Mouse (Mus musculus) heart, embryonic 12.5 days (tissue): Measurements from ENCODE around the gene Frmd8. TPM values are rescaled to one million over a fixed set of nuclear protein-coding genes. Genes with fewer than 3 reads are reported as not detected.

Experiments used
- ATAC-seq: fragments of 200-750 bp; cut with Nextera tagmentation; 2 replicates; pipeline ENCODE4 v1.8.0; 2017; ENCODE audit warnings: moderate TSS enrichment, moderate library complexity; ENCODE audit not compliant: insufficient number of reproducible peaks, low FRiP score
- H3K27ac ChIP-seq: fragments of 300-500 bp; sonication (generic); 2 replicates; pipeline ENCODE4 v1.5.1; 2016; ENCODE audit warnings: mild to moderate bottlenecking, moderate library complexity; ENCODE audit not compliant: poor library complexity, severe bottlenecking
- H3K27me3 ChIP-seq: fragments of 300-500 bp; sonication (generic); replicated peaks from 2 replicates; pipeline ENCODE4 v1.6.1; 2016; ENCODE audit warnings: mild to moderate bottlenecking, moderate library complexity
- H3K36me3 ChIP-seq: fragments of 300-500 bp; sonication (generic); 2 replicates; pipeline ENCODE4 v1.6.1; 2016; ENCODE audit warnings: mild to moderate bottlenecking, moderate library complexity
- H3K4me1 ChIP-seq: fragments of 300-500 bp; sonication (generic); replicated peaks from 2 replicates; pipeline ENCODE4 v1.6.1; 2016; ENCODE audit warnings: mild to moderate bottlenecking
- H3K4me2 ChIP-seq: fragments of 300-500 bp; sonication (generic); 2 replicates; pipeline ENCODE4 v1.6.1; 2016; ENCODE audit warnings: mild to moderate bottlenecking, moderate library complexity
- H3K4me3 ChIP-seq: fragments of 300-500 bp; sonication (generic); 2 replicates; pipeline ENCODE4 v1.5.1; 2016; ENCODE audit warnings: mild to moderate bottlenecking
- H3K9ac ChIP-seq: fragments of 300-500 bp; sonication (generic); 2 replicates; pipeline ENCODE4 v1.6.1; 2016; ENCODE audit warnings: mild to moderate bottlenecking, moderate library complexity
- H3K9me3 ChIP-seq: fragments of 300-500 bp; sonication (generic); replicated peaks from 2 replicates; pipeline ENCODE4 v1.6.1; 2016; ENCODE audit warnings: mild to moderate bottlenecking, moderate library complexity
- WGBS: fragments of 180-500 bp; shearing (Covaris S2); methylation state at CpG from one replicate; pipeline ENCODE4 v1.1.7; 2016; 5-methylcytosine and 5-hydroxymethylcytosine counted together
- polyA plus RNA-seq: library from polyadenylated mRNA; unstranded; fragments of >200 nt; fragmentation: Nextera tagmentation; extraction: Ambion mirVana; gene quantifications from 2 replicates; pipeline ENCODE4 v1.2.1, GENCODE M21; 2016

Gene Frmd8
- polyA plus RNA-seq, 1 experiment from 2014 or later: 33.7 TPM

DNA sequence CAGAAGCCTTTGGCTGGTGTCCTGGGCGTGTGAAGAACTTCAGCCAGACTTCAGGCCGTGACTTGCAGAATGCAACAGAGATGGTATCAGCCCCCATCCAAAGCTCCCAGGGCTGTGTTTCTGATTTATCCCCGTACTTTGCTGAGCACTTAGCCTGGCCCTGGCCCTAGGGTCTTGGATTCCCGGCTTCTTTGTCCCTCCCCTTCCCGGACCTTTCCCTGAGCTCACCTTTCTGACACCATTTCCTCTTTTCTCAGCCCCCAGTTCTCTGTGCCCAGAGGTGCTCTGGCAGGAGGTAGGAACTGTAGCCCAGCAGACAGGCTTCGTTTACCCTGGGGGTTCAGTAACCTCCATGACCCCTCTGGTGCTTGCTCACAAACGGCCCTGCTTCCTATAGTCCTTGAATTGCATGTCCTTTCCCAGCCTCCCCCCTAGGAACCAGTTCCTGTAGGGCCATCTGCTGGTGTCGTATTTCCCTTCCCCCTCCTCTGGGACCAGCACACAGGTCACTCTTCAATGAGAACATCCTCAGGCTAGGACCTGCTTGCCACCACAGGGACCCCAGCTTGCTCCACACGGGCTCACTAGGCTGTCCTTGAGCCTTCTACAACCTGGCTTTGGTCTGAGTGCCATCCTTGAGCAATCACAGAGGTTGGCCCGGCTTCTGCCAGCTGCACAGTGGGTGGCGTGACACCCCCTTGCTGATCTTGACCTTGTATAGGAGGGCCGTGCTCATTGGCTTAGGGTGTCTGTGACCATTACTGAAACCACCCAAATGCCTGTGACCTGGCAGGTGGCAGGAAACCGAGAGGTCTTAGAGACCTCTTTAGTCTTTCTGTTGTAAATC lies 26.0 kb downstream of the Frmd8 start:
- peak overlapping the region; percentile 77 for H3K4me2 ChIP-seq
- peak overlapping the region; percentile 100 for H3K27ac ChIP-seq
- peaks cover 86% of the 10 kb centered on the region for H3K4me1 ChIP-seq
- peak overlapping the region; percentile 76 for H3K9ac ChIP-seq
- peak overlapping the region; percentile 15; the same call in 1 of the 2 replicates for H3K4me3 ChIP-seq
- ATAC-seq: no peak
- peaks cover 29% of the 10 kb centered on the region for H3K36me3 ChIP-seq
- WGBS: 34% methylated on average over 13 of the region's 13 CpGs
- no peaks in the 10 kb centered on the region for H3K9me3 ChIP-seq
- H3K27me3 ChIP-seq: no peaks in the 10 kb centered on the region

DNA sequence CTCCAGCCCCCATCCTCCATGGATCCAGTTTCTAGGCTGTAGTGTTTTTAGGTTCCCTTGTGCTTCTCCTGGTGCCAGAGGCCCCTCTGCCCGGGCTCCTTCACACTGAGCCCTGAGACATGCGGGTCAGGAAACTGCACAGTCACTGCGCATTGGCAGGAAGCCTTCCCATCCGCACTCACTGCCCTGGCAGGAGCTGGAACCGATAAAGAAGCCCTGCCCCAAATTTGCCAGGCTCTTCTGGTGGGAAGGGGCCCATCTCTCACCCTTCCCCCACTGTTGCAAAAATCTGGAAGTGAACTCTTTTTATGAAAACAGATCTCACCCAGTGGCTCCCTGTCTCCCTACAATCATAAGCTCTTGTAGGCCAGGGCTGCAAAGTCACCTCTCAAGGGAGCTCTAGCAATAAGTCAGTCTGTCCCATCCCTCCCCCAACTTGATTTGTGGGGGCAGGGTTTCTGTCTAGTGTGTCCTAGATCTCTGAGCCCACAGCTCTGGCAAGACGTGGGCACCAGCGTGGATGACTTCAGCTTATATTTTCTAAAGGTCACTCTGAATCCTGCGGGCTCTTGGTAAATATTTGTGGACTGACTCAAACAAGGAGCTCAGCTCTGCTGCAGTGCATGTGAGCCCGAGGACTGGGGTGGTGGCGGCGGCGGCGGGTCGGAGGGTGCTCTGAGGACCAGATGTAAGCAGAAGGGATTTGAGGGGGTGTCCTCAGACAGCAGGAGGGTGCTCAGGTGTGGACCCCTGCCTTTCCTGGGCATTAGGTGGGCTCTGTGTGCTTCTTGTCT lies 26.8 kb downstream of the Frmd8 start:
- peak overlapping the region; percentile 77 for H3K4me2 ChIP-seq
- peaks cover 94% of the 10 kb centered on the region for H3K4me1 ChIP-seq
- peak overlapping the region; percentile 4; the same call in 1 of the 2 replicates for H3K4me3 ChIP-seq
- no peaks in the 10 kb centered on the region for H3K9me3 ChIP-seq
- no peaks in the 10 kb centered on the region for H3K27me3 ChIP-seq
- ATAC-seq: peak; percentile 33; the same call in 1 of the 2 replicates
- peak overlapping the region; percentile 100 for H3K27ac ChIP-seq
- 39% methylated on average over 14 of the region's 14 CpGs for WGBS
- H3K36me3 ChIP-seq: peaks cover 24% of the 10 kb centered on the region
- H3K9ac ChIP-seq: peak overlapping the region; percentile 76

DNA sequence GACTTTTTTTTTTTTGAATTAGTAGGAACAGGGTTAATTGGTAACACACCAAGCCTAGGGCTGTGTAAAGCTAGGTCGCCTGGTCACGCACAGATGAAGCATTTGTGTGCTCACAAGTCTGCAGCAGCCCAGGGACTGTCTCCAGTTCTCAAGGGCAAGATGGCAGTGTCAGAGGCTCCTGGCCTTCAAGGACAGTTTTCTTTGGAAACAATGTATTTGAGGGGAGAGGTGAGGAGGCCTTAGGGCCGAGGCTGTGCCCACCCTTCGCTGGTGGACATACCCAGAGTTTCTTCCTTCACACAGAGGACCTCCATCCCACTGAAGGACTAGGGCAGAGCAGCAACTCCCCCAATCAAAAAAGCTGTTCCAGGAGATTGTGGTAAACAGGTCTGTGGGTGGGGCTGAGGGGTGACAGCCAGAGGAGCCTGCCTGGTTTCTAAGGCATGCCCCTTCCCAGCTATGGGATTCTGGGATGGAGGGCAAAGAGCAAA lies 27.7 kb downstream of the Frmd8 start:
- WGBS: 65% methylated on average over 4 of the region's 4 CpGs
- H3K9ac ChIP-seq: peak overlapping the region; percentile 76
- H3K4me3 ChIP-seq: peak overlapping the region; percentile 40; the same call in 1 of the 2 replicates
- H3K27me3 ChIP-seq: no peaks in the 10 kb centered on the region
- peaks cover 94% of the 10 kb centered on the region for H3K4me1 ChIP-seq
- H3K4me2 ChIP-seq: peak overlapping the region; percentile 77
- H3K36me3 ChIP-seq: peaks cover 15% of the 10 kb centered on the region
- H3K27ac ChIP-seq: peak overlapping the region; percentile 100
- no peaks in the 10 kb centered on the region for H3K9me3 ChIP-seq
- no peak for ATAC-seq

DNA sequence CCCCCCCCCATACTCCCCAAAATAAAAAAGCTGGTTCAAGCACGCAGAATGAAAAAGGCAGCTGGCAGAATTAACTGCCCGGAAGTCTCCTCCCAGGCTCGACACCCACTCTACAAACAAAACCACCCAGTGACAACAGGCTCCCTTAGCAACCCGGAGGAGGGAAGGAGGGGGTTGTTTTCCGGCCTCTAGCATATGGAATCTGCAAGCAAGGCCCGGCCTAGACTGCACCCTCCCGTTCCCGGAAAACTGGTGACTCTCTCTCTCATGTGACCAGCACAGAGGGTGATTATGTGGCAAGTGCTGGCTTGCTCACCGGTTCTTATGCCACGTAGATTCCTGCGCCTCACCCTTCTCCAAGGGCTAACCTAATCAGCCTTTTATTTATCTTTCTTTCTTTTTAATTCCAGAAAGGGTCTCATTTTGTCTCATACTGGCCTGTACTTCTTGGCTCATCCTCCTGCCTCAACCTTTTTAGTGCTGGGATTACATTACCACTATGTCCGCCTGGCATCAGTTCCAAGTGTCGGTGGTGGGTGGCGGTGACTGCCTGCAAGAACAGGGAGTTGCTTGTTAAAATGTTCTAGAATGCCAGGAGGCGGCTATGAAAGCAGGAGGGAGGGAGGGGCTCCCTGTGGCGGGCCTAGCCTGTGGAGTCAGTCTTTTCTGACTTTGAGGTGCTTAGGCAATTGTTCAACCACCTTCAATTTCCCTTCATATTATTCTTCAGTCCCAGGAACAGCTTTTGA lies 28.3 kb downstream of the Frmd8 start:
- peak overlapping the region; percentile 40 for H3K4me3 ChIP-seq
- peak; percentile 77 for ATAC-seq

DNA sequence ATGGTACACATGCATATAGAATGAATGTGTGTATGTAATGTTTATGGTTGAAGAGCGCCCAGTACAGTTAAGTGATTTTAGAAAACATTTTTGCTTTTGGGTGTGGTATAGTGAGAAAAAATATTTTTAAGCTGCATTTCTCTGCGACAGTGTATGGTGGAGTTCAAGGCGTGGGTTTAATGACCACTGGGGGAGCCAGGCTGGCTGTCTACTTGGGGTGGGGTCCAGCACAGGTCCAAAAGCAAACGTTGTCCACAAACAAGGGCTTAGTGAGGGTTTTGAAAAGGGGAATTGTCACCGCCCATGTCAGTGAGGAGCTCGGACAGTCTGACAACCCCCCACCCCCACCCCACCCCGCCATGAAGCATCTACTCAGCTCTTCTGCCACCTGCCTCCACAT lies 28.9 kb downstream of the Frmd8 start:
- peak; percentile 5 for ATAC-seq
- Histone ChIP-seq H3K36me3 (peaks cover 3% of the 10 kb centered on the region; the same call in 1 of the 2 replicates), H3K4me3 (peak overlapping the region; percentile 40), H3K4me2 (peak overlapping the region; percentile 77), H3K9ac (peak overlapping the region; percentile 76), H3K27me3 (no peaks in the 10 kb centered on the region), H3K4me1 (peaks cover 91% of the 10 kb centered on the region), H3K27ac (peak overlapping the region; percentile 100), H3K9me3 (no peaks in the 10 kb centered on the region)
- 1% methylated on average over 7 of the region's 7 CpGs for WGBS

More for the DNA sequence above, 28.3 kb downstream of the Frmd8 start:
- peak overlapping the region; percentile 100 for H3K27ac ChIP-seq
- H3K4me2 ChIP-seq: peak overlapping the region; percentile 77
- H3K9ac ChIP-seq: peak overlapping the region; percentile 76
- H3K27me3 ChIP-seq: no peaks in the 10 kb centered on the region
- H3K4me1 ChIP-seq: peaks cover 92% of the 10 kb centered on the region
- no peaks in the 10 kb centered on the region for H3K9me3 ChIP-seq
- peaks cover 9% of the 10 kb centered on the region for H3K36me3 ChIP-seq
- 7% methylated on average over 16 of the region's 16 CpGs for WGBS

DNA sequence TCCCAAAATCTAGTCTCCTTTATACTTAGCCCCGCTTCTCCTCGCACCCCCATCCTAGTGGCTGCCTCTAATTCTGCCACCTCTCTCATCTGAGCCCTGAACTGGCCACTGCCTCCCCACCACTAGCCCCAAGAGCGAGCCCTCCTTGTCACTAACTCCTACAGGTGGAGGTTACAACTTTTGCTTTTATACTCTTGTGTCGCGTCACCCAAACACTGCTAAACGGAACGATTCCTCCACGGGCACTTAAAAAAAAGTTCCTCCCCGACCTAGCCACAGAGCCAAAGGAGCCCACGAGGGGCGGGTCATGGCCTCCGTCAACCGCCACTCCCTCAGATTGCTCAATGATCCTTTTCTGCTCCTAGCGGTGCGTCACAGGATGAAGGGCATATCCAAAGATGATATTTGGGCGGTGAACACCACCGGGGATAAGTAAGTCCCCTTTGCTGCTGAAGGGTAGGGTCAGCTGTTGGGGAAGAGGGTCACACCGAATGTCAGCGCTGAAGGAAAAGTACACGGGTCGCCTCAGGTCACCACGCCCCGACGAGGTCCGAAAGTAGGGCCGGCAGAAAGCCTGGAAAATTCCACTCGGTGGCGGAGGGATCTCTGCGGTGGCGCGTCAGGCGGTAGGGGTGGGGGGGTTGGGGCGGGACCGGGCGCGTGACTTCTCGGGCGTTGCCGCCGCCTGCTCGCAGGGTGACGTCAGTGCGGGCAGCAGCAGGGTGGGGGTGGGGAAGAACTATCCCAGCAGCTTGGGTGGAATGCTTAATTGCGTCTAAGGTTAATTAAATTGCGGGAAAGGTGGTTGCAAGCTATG lies 29.5 kb downstream of the Frmd8 start:
- WGBS: 4% methylated on average over 45 of the region's 45 CpGs
- H3K4me3 ChIP-seq: peak overlapping the region; percentile 40
- H3K36me3 ChIP-seq: no peaks in the 10 kb centered on the region
- H3K27ac ChIP-seq: peak overlapping the region; percentile 100
- H3K9me3 ChIP-seq: no peaks in the 10 kb centered on the region
- peaks cover 90% of the 10 kb centered on the region for H3K4me1 ChIP-seq
- peak; percentile 74 for ATAC-seq
- H3K9ac ChIP-seq: peak overlapping the region; percentile 58
- peak overlapping the region; percentile 77 for H3K4me2 ChIP-seq
- no peaks in the 10 kb centered on the region for H3K27me3 ChIP-seq

DNA sequence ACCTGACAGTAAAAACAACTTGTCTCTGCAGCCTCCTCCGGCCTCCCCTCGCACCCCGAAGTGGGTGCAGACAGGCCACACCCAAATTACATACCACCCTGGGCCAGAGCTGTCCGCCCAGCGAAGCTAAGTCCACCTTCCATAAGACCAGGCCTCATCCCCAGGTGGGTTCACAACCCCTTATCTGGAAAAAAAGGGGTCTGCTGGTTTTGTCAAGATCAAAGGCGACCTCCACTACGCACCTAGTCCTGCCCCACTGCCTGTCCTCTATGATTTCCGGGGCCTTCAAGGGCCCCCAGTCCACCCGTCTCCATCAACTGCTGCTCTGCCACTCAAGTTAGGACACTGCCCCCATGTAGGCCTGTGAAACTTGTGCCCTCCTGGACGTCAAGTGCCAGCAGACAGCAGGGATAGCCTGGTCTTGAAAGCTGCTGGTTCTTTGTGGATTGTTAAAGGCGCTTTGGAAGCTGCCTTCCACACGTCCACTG lies 30.2 kb downstream of the Frmd8 start:
- no peak for ATAC-seq
- Histone ChIP-seq H3K9me3 (no peaks in the 10 kb centered on the region), H3K4me2 (peak overlapping the region; percentile 77), H3K36me3 (no peaks in the 10 kb centered on the region), H3K27me3 (no peaks in the 10 kb centered on the region), H3K9ac (peak overlapping the region; percentile 58), H3K27ac (peak overlapping the region; percentile 100), H3K4me3 (peak overlapping the region; percentile 40), H3K4me1 (peaks cover 87% of the 10 kb centered on the region)
- 56% methylated on average over 12 of the region's 12 CpGs for WGBS

DNA sequence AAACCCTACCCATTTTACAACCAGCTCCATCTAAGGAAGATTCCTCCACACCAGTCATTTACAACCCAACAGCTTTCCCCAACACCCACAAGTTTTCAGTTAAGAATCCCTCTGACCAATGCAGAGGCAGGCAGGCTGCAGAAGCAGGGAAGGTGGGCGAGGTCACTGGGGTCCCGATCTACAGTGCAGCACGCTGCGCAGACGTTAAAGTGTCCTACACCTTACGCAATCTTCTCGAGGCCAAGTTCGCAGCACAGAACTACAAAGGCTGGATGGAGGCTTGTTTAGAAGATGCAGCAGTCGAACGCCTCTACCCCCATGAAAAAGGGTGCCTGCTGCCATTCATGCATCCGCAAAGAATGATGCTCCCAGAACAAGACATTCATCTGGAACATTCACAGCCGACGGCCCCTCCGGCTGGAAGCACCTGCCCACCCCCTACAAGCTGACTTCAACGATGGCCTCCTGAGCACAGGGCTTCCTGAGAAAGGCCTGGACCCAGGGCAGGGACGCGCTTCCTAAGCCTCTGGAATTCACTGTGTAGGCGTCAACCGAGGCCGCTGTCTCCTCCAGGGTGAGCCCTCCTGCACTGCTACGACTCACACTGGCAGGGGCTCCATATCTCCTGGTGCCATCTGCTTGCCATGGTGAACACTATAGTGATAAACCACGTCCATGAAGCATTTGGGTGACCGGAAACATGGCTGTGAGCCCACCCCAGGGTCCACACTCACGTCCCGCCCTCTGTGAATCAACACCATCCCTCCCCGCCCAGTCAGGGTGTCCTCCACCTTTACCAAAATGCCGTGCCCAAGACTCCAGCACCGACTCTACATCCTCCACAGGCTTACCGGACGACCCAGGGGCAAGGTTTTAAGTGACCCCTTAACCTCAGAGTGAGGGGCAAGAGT lies 31.0 kb downstream of the Frmd8 start:
- Histone ChIP-seq H3K4me1 (peaks cover 79% of the 10 kb centered on the region), H3K27ac (peak overlapping the region; percentile 100), H3K4me2 (peak overlapping the region; percentile 77), H3K9me3 (no peaks in the 10 kb centered on the region), H3K9ac (peak overlapping the region; percentile 58), H3K4me3 (peak overlapping the region; percentile 40), H3K36me3 (no peaks in the 10 kb centered on the region), H3K27me3 (no peaks in the 10 kb centered on the region)
- 74% methylated on average over 30 of the region's 30 CpGs for WGBS
- ATAC-seq: 0 out of 2 replicates have a peak, but pooled peaks have one; percentile 5
